Mouse (Mus musculus) right cerebral cortex, postnatal 14 days (tissue): ENCODE results near the gene Opn3.

Experiments
- DNase-seq: peaks from one replicate; pipeline ENCODE4 v3.0.0; 2022

Opn3 gene

DNA sequence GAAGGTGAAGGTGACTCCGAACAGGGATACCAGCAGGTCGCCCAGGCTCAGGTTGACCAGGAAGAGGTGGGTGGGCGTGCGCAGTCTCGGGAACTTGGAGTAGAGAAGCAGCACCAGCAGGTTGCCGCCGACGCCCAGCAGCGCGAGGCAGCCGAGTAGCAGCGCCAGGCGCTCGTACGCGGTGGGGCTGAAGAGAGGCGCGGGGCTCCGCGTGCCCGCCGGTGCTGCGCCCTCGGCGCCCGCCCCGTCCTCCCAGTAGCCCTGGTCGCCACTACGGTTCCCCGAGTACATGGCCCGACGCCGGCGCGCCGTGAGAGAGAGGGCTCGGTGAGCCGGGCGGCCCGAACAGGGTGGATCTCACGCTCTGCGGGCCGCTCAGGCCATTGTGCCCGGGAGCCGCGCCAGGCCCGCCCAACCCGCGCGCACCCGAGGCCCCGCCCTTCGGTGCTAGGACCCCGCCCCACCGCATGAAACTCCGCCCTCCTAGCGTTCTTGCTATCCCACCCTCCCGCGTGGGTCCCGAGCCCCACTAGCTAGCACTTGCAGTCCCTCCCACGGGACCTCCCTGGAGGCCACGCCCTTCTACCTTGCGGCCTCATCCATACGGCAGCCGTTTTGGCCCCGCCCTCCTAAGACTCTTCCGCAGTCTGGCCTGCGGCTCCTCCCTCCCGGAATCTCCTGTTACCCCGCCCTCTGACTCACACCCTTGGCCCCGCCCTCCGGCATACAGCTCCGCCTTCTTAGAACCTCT lies at the start of gene Opn3, which contains the start of gene Chml:
Opn3 (minus strand) TSS at position 531 of the 751 bp plus-strand sequence.
Chml (minus strand) TSS at position 656 of the 751 bp plus-strand sequence.
- peak; percentile 96 for DNase-seq

DNA sequence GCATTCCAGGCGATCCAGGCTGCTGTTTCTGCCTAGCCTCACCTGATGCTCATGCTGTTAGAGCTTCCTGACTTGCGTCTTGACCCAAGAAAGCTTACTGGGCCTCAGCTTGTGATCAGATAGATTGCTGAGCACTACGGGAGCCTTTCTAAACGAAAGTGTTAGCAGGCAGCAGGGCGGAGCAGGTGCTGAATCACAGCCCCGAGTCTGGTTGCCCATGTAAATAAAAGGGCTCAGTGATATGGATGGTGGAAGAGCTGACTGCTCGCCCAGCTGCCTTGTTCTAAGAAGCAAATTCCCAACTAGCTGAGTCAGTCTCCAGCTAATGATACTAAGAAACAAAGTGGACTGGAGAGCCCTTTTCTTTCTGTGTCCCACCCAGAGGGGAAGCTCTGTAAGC lies 33.2 kb upstream of the Opn3 start:
- DNase-seq, result no peak

DNA sequence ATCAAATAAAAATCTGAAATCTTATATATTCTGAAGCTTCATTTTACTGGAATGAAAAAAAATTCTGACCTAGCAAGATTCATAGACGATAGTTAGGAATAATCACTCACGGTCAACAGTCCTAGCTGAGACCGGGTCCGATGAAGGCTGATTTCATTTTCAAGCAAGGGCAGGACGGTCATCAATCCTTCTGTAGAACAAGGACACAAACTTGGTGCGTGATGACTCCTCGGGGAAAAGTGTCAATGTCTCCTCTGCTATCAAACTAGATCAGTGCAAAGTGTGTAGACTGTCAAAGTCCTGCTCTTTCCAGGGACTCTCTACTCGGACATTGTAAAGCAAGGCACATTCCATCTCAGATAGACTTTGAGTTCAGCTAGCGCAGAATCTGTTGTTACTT lies 24.3 kb upstream of the Opn3 start:
- DNase-seq, result no peak

DNA sequence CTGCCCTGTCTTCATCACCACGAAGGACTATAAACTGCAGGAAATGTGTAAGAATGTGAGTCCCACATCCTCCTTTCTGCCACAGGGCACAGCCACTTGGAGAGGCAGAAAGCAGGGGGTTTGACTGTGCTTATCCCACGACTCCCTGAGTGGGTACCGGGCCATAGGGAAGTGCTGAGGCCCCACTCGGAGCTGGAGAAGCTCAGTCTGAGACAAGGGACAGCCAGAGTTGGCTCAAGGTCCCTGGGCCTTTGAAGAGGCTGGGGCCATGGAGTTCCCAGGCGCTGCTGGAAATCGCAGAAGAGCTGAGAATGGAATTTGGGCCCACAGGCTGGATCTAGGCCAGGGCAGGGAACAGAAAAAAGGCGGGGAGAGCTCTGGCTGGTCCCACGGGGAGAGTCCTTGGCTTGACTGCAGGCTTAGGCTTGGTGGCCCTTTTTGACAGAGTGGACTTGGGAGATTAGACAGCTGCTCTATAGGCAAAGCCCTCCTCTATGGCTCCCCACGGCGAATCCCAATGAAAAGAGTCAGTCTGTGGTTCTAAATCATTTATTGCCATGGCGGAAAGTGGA lies 19.8 kb upstream of the Opn3 start:
- no peak for DNase-seq

DNA sequence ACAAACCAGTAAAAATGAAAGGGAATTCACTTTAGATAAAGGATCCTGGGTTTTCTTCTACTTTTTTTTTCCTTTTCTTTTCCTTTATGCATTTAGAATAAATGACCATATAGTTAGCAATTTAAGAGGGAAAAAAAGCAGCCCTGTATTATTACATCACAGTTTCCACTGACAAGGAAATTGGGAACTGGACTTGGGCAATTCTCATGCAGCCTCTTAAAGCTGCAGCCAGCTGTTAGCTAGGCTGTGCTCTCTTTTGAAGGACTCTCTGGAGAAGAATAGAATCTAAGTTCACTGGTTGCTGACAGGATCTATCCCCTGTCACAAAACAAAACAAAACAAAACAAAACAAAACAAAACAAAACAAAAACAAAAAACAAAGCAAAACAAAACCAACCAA lies 15.4 kb upstream of the Opn3 start:
- no peak for DNase-seq

DNA sequence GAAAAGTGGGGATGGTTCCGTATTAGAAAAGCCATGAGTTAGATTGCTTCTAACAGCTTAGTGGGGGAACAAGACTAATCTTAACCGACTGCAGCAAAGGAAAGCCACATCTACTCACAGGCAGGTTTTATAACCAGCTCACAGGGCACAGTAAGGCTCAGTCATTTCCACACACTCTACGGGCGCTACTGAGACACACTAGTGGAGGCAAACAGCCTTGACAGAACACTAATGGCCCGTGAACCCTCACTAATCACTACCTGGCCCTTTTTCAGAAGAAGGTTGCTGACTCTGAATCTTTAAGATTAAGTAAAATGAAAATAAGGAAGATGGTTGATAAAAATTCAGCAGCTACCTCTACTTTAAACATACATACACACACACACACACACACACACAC lies 15.0 kb upstream of the Opn3 start:
- DNase-seq, result no peak

DNA sequence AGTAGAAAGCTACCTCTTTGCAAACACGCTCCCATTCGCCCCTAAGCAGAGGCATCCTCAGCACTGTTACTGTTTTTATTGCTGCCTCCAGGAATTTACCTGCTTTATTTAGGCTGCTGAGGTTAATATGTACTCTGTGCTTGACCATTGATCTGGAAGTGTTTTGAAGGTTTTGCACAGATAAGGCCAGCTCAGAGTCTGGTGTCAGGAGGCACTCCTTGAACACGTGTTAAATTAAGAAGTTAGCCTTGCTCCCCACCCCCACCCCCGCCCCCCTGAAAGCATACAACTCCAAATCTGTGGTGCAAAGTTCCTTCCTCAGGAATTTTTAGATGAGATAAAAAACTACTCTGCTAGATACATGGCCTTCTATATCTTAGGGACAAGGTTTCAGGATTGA lies 8.6 kb upstream of the Opn3 start:
- DNase-seq, result no peak

DNA sequence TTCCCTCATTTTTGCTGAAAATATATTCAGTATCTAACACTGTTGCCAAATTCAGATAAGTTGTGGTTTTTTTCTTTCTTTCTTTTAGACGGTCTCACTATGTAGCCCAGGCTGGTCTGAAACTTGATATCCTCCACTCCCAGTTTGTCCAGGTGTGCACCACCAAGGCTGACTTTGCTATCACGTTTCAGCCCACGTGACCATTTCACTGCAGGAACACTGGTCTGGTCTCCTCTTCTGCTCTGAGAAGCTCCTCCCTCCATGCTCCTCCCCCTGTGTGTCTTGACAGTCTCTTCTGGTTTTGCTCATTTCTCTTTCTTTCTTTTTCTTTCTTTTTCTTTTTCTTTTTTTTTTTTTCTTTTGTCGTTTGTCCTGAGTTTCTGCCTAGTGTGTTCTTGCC lies 7.2 kb upstream of the Opn3 start:
- no peak for DNase-seq

DNA sequence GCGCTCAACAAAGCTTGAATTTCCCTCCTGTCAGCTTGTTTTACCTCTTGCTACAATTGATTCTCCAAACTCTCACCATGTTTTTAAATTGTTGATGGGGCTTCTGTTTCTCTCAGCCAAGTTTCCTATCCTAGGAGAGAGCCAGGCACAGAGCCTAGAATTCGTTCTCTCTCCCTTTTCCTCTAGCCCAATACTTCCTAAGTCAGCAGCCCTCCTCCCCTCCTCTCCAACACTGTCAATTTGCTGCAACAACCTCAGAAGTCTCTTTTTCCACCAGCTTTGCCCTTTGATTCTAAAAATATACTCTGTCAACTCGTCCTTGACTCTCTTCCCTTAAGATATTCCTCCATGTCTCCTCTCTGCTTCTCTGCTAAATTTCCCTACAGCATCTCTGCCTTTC lies 6.8 kb upstream of the Opn3 start:
- no peak for DNase-seq

DNA sequence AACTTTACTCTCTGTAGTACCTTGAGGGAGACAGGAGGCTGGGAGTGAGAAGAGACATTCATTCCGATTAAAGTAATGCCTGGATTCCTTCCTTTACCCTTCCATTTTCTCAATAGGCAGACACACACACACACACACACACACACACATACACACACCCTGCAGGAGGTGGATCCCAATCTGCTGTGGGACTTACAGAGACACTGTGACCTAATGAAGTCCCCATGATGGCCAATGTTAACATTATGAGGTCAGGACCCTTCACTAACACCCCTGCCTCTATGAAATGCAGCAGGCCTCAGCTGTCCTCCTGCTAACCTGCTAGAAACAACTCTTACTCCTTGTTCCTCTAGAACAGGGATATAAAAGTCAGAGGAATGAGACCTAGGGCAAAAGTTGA lies 5.7 kb upstream of the Opn3 start, which contains the start of gene Wdr64:
Wdr64 (plus strand) TSS at position 301 of the 400 bp plus-strand sequence.
- no peak for DNase-seq

DNA sequence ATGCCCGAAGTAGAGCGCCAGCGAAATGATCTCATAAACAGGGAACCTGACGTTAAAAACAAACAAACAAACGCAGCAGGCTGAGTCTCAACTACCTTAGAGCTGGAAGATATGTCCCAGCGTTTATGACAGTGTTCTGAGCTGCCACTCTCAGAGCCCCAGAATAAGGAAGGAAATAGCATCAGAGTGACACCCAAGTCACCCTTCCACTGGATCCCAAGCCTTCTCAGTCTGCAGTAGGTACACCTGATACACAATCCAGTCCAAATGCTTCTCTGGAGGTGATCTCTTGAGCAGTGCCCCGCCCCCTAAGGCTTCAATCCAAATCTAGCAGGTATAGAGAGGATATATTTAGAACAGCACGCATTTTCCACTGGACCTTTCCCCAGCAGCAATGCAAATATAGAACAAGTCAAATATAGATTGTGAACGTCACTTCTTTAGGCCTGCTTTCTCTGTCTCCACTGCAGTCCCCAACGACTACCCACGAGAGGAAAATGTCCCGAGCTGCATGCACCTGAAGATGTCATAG lies 919 bp upstream of the Opn3 start:
- DNase-seq, result no peak

DNA sequence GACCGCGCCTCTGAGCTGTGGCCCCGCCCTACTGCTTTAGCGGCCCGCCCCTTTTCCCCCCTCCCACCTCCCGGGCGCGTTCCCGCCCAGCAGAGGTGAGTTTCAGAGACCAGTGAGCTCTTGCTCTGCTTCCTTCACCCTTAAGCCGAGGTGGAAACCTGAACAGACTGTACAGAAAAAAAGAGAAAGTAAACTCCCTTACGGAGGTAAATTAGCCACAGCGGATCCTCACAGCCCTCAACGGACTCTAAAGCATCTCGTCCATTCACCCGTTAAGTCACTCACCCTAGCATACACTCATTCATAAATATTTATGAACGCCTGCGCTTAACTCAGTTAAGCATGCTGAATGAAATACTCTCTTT lies 403 bp upstream of the Opn3 start:
- DNase-seq, result no peak

DNA sequence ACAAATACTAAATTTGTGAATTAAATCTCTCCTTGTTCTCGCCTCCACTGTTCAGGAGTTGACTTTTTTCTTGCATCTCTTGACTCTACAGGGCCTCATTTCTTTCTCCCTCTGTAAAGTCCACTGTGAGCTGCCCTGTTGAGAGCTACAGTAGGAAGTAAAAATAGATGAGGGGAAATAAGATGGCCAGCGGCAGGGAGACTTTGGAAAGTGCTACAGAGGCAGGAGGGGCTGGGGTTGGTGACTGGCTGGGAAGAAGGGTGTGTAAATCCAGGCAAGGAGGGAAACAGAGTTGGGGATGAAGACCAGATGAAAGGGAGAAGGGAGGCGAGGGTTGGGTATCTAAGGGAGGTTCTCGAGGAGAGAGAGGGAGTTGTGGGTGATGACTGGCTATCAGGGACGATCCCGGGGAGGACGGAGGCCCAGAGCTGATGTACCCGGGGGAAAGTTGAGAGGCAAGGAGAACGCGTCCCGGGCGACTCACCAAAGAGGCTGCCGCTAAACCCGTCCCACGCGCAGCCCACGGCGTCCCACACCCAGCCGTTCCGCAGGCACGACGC lies 810 bp downstream of the Opn3 start:
- no peak for DNase-seq

DNA sequence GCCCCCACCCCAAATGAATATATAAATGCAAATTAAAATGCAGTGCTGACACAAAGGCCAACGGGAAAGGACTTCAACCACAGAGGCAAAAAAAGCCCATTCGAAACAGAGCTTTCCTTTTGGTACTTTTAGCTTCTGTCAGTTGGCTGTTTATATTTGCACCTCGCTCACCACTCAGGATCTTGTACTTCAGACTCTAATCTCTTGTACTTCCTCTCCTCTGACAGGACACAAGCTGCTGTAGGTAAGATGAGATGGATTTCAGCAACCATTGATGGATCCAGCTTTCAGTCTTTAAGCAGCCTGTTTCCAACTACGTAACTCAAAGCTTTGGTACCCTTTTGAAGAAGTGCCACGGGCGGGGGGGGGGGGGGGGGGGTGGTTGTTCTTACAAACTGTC lies 11.6 kb downstream of the Opn3 start:
- no peak for DNase-seq

DNA sequence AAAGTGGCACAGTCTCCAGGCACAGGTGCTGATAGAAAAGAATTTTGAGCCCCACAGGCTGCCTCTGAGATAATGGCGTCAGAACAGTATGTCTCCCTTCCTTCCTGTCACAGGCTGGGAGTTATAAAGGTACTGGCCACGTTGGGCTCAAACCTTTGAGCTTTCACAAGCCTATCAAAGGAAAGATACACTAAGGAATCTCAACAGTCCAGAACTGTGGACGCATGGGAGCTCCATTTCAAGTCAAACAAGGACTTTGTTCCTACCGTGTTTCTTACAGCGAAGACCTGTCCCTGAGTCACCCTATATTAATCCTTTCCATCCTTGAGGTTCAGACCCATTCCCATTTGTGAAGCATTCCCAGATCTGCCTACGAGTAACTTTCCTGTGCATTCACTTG lies 15.1 kb downstream of the Opn3 start:
- no peak for DNase-seq

DNA sequence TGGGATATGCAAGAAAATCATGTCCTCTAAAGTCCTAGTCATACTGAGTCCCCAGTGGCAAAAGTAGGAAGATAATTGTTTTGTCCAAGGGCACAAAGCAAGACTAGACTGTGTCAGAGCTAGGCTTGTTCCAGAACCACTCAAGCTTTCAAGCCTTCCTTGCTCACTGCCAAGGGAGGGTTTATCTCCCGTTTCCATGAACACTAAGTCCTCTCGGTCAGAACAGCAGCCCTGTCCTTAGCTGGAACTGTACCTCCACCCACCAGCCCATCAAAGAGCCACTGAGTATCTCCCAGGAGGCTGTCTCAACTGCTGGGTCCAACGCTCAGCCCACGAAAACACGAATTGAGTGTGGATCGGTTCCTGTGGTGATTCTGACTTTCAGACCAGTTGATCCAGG lies 17.5 kb downstream of the Opn3 start:
- DNase-seq, result no peak

DNA sequence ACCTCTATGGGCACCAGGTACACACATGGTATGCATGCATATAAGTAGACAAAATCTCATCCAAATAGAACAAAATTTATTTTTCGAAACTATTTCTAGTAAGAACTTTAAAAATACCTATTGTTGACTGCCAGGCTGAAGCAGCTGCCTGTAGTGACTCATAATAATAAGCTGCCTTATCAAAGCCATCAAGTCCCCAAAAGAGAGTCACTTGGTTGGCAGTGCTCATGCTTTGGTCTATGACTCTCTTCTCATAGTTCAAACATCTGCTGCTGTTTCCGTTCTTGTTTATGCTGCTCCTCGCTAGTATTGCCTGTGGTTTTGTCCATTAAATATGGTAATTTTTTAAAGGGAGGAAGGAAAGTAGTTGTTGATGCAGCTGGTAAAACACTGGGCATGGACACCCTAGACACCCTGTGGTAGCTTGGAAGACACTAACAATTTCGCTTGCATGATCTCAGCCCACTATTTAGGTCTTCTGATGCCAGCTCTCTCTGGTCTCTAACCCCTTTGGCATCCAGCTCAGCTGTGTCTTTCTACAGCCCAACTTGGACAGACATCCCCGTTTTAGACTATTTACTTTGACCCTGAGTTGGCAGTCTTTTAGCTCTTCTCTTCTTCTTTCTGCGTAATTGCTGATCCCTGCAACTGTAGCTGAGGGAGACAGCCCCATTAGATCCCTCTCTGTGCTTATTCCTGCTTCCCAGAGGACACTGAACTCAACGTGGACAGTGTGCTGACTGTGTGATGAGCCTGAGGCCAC lies 18.8 kb downstream of the Opn3 start:
- DNase-seq, result no peak

DNA sequence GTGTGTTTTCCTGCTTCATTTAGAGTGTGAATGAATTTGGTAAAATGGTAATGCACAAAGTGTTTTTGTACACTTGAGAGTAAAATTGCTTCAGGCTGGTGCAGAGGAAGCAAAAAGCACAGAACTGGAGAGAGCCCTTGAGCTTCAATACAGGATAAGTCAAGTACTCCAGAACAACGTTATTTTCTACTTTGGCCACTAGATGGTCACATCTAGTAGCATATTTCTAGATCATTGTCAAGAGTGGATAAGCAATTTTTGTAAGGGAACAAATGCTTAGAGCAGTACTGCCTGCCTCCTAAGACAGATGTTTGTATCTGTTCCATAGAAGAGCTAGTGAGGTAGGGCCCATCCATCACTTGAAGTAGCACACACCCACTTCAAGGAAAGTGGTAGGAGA lies 20.9 kb downstream of the Opn3 start:
- no peak for DNase-seq

DNA sequence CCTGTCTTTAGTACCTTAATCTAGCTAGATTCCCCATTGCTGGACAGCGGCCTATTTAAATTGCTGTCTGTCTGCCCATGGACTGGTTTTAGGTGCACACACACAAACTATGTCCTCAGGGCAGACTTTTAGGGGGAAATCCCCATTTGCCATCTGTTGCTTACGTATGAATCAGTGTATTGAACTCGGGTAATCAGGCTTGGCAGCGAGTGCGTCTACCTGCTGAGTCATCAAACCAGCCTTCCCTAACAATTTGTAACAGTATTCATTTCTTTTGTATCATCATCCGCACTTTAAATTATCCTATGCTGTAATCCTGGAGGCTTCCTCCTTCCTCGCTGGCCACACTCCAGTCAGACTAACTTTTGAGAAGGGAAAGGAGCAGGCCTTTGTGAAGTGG lies 22.5 kb downstream of the Opn3 start:
- DNase-seq, result no peak

DNA sequence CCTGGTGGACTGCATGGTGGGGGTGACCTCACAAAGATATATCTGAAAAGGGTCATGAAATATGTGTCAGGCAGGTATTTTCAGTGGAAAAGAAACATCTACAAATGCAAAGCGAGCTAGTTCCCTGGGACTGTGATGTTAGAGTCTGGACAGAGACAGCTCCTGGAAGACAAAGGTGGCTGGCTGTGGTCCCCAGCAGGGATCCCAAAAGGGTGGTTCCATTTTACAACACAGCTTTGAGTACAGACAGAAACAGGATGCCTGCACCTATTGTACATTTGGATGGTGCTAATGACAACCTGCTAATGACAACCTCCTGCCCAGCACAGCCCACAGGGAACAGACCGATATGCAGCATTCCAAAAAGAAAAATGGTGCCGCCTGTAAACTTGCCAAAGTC lies 23.1 kb downstream of the Opn3 start:
- DNase-seq, result no peak

DNA sequence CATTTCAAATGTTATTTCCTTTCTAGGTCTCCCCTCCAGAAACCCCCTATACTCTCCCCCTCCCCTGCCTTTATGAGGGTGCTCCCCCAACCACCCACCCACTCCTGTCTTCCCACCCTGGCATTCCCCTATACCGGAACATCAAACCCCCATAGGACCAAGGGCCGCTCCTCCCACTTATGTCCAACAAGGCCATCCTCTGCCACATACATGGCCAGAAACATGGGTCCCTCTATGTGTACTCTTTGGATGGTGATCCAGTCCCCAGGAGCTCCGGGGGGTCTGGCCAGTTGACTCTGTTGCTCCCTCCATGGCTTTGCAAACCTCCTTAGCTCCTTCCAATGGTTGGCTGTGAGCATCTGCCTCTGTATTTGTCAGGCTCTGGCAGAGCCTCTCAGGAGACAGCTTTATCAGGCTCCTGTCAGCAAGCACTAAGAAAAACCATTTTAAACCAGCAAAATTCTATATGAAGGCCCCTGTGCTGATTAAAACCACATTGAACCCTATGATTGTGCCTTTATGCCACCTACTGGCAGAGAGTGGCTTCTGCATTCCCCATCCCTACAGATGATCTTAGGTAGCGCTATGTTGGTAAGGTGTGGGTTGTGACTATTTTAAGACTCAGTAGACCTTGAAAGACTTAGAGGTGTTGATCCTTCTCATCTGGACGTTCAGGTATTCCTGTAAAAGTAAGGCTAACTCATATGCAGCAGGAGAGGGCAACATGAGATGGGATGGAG lies 23.7 kb downstream of the Opn3 start:
- DNase-seq, result no peak

DNA sequence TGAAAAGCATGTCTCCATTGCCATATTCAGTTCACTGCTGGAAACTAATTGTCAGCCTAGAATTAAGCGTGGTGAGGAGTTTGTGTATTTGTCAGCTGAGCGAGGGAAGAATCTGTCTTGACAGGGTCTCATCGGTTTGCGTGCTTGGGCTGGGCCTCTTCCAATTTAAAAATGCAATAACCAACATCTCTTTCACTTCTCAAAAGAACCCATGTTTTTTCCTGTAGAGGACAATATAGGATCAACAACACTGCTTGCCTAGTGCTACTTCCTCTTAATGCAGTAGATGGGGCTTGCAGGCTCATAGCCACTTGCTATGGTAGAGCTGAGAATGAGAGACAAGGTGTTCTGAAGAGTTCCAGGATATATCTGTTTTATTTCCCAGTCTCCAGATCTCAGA lies 32.7 kb downstream of the Opn3 start:
- DNase-seq, result no peak

DNA sequence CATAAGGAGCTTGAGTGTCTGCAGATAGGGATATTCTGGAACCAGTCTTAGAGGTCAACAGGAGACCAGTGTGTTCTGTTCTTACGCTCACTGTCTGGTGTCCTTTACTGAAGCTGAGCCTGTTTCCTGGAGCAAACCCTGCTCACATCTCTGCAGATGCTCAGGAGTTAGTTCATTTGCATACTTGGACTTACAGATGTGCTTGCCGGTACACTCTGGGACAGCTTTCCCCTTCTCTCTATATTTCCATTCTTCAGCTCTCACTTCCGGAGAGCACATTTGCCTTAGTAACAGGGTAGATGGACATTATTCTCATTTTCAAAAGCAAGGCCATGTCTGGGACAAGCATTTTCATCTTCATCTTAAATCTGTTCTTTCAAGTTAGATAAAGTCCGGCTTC lies 44.0 kb downstream of the Opn3 start:
- no peak for DNase-seq
